Mouse (Mus musculus): ENCODE data around the gene Pbld1. TPM values are rescaled to one million over a fixed set of nuclear protein-coding genes. Genes with fewer than 3 reads are reported as not detected.
A peak's percentile ranks its signal among the peaks of the same experiment; 100 is the strongest.

Pbld1 gene
- polyA plus RNA-seq (2015; fragmentation: Nextera tagmentation; extraction: Ambion mirVana), result 4.0 and 4.7 TPM in 2 replicates

- no peak within 1 kb of the TSS for H3K27ac ChIP-seq (ENCODE audit: low read length)
- H3K9ac ChIP-seq (ENCODE audit: low read depth, low read length), result no peak within 1 kb of the TSS
- WGBS, result 79% methylated on average over 2 of the region's 2 CpGs
- H3K4me2 ChIP-seq (ENCODE audit: low read depth, low read length), result no peak within 1 kb of the TSS
- no peak within 1 kb of the TSS for H3K4me3 ChIP-seq (ENCODE audit: low read length)
- ATAC-seq, result no peak
- H3K27me3 ChIP-seq (replicated peaks; ENCODE audit: control insufficient read depth, insufficient read depth, low read length), result no peaks in the 10 kb centered on the region
- H3K9me3 ChIP-seq (ENCODE audit: control insufficient read depth, low read length), result no peaks in the 10 kb centered on the region
- peaks cover 6% of the 10 kb centered on the region for H3K4me1 ChIP-seq (ENCODE audit: control insufficient read depth, insufficient read depth, low read length)
- H3K36me3 ChIP-seq (ENCODE audit: control insufficient read depth, insufficient read depth, low read length), result no peaks in the 10 kb centered on the region
Measured at GRCm38 (mm10) chr10:63059862-63060261, at the start of gene Pbld1. Gene Pbld1, plus strand, starts transcription at chr10:63060162.

GRCm38 (mm10) chr10:63010268-63010667 lies 49.7 kb upstream of the Pbld1 start:
- no peak for ATAC-seq
- WGBS, result 79% methylated on average over 4 of the region's 4 CpGs
- H3K36me3 ChIP-seq (ENCODE audit: control insufficient read depth, insufficient read depth, low read length), result peaks cover 13% of the 10 kb centered on the region
- H3K9ac ChIP-seq (ENCODE audit: low read depth, low read length), result no peak overlapping the region
- H3K4me1 ChIP-seq (ENCODE audit: control insufficient read depth, insufficient read depth, low read length), result no peaks in the 10 kb centered on the region
- no peak overlapping the region for H3K4me2 ChIP-seq (ENCODE audit: low read depth, low read length)
- H3K27ac ChIP-seq (ENCODE audit: low read length), result no peak overlapping the region
- no peaks in the 10 kb centered on the region for H3K27me3 ChIP-seq (replicated peaks; ENCODE audit: control insufficient read depth, insufficient read depth, low read length)
- no peaks in the 10 kb centered on the region for H3K9me3 ChIP-seq (ENCODE audit: control insufficient read depth, low read length)
- no peak overlapping the region for H3K4me3 ChIP-seq (ENCODE audit: low read length)

DNA sequence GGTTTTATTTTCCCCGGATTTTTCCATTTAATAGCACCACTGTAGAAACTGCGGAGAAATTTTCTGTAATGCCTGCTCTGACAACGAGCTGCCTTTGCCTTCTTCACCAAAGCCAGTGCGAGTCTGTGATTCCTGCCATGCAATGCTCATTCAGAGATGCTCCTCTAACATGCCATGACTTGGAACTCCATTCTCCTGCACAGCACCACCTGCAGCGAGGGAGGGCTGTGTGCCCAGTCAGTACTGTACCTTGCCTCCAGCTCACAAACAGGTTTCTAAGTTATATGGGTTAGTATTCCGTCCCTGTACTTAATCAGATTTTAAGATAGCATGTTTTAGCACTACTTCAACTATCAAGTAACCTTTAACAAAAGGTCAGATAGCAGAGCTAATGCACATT lies 48.4 kb upstream of the Pbld1 start:
- Histone ChIP-seq H3K9ac (ENCODE audit: low read depth, low read length) (no peak overlapping the region), H3K36me3 (ENCODE audit: control insufficient read depth, insufficient read depth, low read length) (peaks cover 8% of the 10 kb centered on the region; the same call in 1 of the 2 replicates), H3K27ac (ENCODE audit: low read length) (no peak overlapping the region), H3K4me1 (ENCODE audit: control insufficient read depth, insufficient read depth, low read length) (no peaks in the 10 kb centered on the region), H3K4me3 (ENCODE audit: low read length) (no peak overlapping the region), H3K27me3 (replicated peaks; ENCODE audit: control insufficient read depth, insufficient read depth, low read length) (no peaks in the 10 kb centered on the region), H3K9me3 (ENCODE audit: control insufficient read depth, low read length) (no peaks in the 10 kb centered on the region), H3K4me2 (ENCODE audit: low read depth, low read length) (no peak overlapping the region)
- no peak for ATAC-seq
- 93% methylated on average over 6 of the region's 6 CpGs for WGBS

DNA sequence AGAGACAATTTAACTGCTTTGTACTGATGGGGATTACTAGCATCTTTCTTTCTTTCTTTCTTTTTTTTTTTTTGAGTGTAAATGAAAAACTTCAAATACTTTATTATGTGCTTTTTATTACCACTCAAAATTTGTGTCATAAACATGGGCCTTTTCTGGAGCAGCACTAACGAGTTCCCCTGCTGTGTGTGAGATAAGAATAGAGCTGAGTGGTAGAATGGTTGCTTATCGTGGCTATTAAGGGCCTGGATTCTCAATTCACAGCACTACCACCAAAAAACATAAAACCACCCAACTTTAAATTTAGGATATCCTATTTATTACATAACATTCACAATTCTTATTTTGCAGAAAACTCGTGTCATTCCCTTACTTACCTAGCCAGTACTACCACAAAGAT lies 46.5 kb upstream of the Pbld1 start:
- H3K9me3 ChIP-seq (ENCODE audit: control insufficient read depth, low read length), result no peaks in the 10 kb centered on the region
- no peak overlapping the region for H3K4me3 ChIP-seq (ENCODE audit: low read length)
- no peak overlapping the region for H3K27ac ChIP-seq (ENCODE audit: low read length)
- no peak overlapping the region for H3K9ac ChIP-seq (ENCODE audit: low read depth, low read length)
- peaks cover 17% of the 10 kb centered on the region; the same call in 1 of the 2 replicates for H3K36me3 ChIP-seq (ENCODE audit: control insufficient read depth, insufficient read depth, low read length)
- H3K4me2 ChIP-seq (ENCODE audit: low read depth, low read length), result no peak overlapping the region
- ATAC-seq, result no peak
- H3K27me3 ChIP-seq (replicated peaks; ENCODE audit: control insufficient read depth, insufficient read depth, low read length), result no peaks in the 10 kb centered on the region
- WGBS, result 78% methylated on average over 3 of the region's 3 CpGs
- no peaks in the 10 kb centered on the region for H3K4me1 ChIP-seq (ENCODE audit: control insufficient read depth, insufficient read depth, low read length)

DNA sequence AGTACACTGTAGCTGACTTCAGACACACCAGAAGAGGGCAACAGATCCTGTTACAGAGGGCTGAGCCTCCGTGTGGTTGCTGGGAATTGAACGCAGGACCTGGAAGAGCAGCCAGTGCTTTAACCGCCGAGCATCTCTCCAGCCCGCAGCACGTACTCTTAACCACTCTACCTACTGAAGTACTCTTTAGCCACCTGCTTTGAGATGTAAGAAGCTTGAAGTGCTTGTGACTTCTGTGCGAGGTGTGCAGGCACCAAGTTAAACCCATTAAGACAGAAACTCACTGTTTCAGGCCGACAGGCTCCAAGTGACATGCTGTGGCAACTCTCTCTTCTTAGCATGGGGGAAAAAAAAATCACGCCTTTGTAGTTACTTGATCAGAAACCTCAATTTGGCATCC lies 45.8 kb upstream of the Pbld1 start:
- ATAC-seq, result no peak
- H3K4me2 ChIP-seq (ENCODE audit: low read depth, low read length), result no peak overlapping the region
- H3K4me3 ChIP-seq (ENCODE audit: low read length), result no peak overlapping the region
- no peaks in the 10 kb centered on the region for H3K9me3 ChIP-seq (ENCODE audit: control insufficient read depth, low read length)
- H3K4me1 ChIP-seq (ENCODE audit: control insufficient read depth, insufficient read depth, low read length), result no peaks in the 10 kb centered on the region
- H3K27me3 ChIP-seq (replicated peaks; ENCODE audit: control insufficient read depth, insufficient read depth, low read length), result no peaks in the 10 kb centered on the region
- H3K27ac ChIP-seq (ENCODE audit: low read length), result no peak overlapping the region
- 92% methylated on average over 9 of the region's 9 CpGs for WGBS
- H3K36me3 ChIP-seq (ENCODE audit: control insufficient read depth, insufficient read depth, low read length), result peaks cover 17% of the 10 kb centered on the region; the same call in 1 of the 2 replicates
- H3K9ac ChIP-seq (ENCODE audit: low read depth, low read length), result no peak overlapping the region

GRCm38 (mm10) chr10:63019304-63019703 lies 40.7 kb upstream of the Pbld1 start:
- Histone ChIP-seq H3K4me1 (ENCODE audit: control insufficient read depth, insufficient read depth, low read length) (peaks cover 11% of the 10 kb centered on the region), H3K4me2 (ENCODE audit: low read depth, low read length) (no peak overlapping the region), H3K27me3 (replicated peaks; ENCODE audit: control insufficient read depth, insufficient read depth, low read length) (no peaks in the 10 kb centered on the region), H3K27ac (ENCODE audit: low read length) (no peak overlapping the region), H3K9ac (ENCODE audit: low read depth, low read length) (no peak overlapping the region), H3K9me3 (ENCODE audit: control insufficient read depth, low read length) (no peaks in the 10 kb centered on the region), H3K36me3 (ENCODE audit: control insufficient read depth, insufficient read depth, low read length) (peaks cover 10% of the 10 kb centered on the region; the same call in 1 of the 2 replicates), H3K4me3 (ENCODE audit: low read length) (no peak overlapping the region)
- no peak for ATAC-seq
- WGBS, result 89% methylated on average over 6 of the region's 6 CpGs

- H3K36me3 ChIP-seq (ENCODE audit: control insufficient read depth, insufficient read depth, low read length), result peaks cover 9% of the 10 kb centered on the region; the same call in 1 of the 2 replicates
- peak overlapping the region; percentile 54 for H3K9ac ChIP-seq (ENCODE audit: low read depth, low read length)
- H3K4me3 ChIP-seq (ENCODE audit: low read length), result peak overlapping the region; percentile 93
- peaks cover 15% of the 10 kb centered on the region for H3K4me1 ChIP-seq (ENCODE audit: control insufficient read depth, insufficient read depth, low read length)
- no peak for ATAC-seq
- H3K27me3 ChIP-seq (replicated peaks; ENCODE audit: control insufficient read depth, insufficient read depth, low read length), result no peaks in the 10 kb centered on the region
- H3K27ac ChIP-seq (ENCODE audit: low read length), result no peak overlapping the region
- peak overlapping the region; percentile 53 for H3K4me2 ChIP-seq (ENCODE audit: low read depth, low read length)
- H3K9me3 ChIP-seq (ENCODE audit: control insufficient read depth, low read length), result no peaks in the 10 kb centered on the region
- WGBS, result 39% methylated on average over 4 of the region's 4 CpGs
Measured at GRCm38 (mm10) chr10:63021702-63022101, 38.3 kb upstream of the Pbld1 start.

GRCm38 (mm10) chr10:63022541-63023120 lies 37.3 kb upstream of the Pbld1 start:
- Histone ChIP-seq H3K27ac (ENCODE audit: low read length) (peak overlapping the region; percentile 100), H3K9me3 (ENCODE audit: control insufficient read depth, low read length) (no peaks in the 10 kb centered on the region), H3K9ac (ENCODE audit: low read depth, low read length) (peak overlapping the region; percentile 99), H3K4me2 (ENCODE audit: low read depth, low read length) (peak overlapping the region; percentile 53), H3K27me3 (replicated peaks; ENCODE audit: control insufficient read depth, insufficient read depth, low read length) (no peaks in the 10 kb centered on the region), H3K36me3 (ENCODE audit: control insufficient read depth, insufficient read depth, low read length) (0 out of 2 replicates have a peak, but pooled peaks cover 3% of the 10 kb centered on the region), H3K4me3 (ENCODE audit: low read length) (peak overlapping the region; percentile 93), H3K4me1 (ENCODE audit: control insufficient read depth, insufficient read depth, low read length) (peaks cover 15% of the 10 kb centered on the region)
- ATAC-seq, result no peak
- under 1% methylated on average over 27 of the region's 27 CpGs for WGBS

DNA sequence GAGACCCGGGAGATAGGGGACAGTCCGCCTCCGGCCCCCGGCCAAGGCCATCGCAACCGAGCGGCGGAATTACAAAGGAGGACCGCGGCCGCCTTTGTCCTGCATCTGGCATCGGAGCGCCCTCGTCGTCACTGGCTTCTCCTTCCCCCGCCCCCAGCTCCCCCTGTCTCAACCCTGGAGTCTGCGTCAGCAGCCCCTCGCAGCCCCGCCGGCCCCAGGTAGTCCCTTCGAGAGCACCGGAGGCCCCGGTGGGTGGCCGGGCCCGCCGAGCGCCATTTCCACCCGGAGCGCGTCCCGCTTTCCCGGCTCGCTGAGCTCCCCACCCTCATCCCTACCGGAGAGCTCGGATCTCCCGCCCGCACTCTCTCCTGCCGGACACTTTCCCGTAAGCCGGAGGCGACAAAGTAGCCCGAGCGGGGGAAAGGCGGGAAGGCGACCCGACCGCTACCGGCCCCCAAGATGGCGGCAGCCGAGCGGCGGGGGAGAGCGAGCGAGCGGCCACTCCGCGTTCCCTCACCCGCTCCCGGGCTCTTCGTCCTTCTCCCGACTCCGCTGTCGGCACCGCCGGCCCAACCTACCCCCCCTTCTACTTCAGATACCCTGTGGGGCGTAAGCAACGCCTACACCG lies 36.7 kb upstream of the Pbld1 start:
- Histone ChIP-seq H3K27me3 (replicated peaks; ENCODE audit: control insufficient read depth, insufficient read depth, low read length) (no peaks in the 10 kb centered on the region), H3K4me1 (ENCODE audit: control insufficient read depth, insufficient read depth, low read length) (peaks cover 15% of the 10 kb centered on the region), H3K9me3 (ENCODE audit: control insufficient read depth, low read length) (no peaks in the 10 kb centered on the region), H3K36me3 (ENCODE audit: control insufficient read depth, insufficient read depth, low read length) (no peaks in the 10 kb centered on the region), H3K4me2 (ENCODE audit: low read depth, low read length) (peak overlapping the region; percentile 53), H3K4me3 (ENCODE audit: low read length) (peak overlapping the region; percentile 93), H3K9ac (ENCODE audit: low read depth, low read length) (peak overlapping the region; percentile 99), H3K27ac (ENCODE audit: low read length) (peak overlapping the region; percentile 100)
- peak; percentile 19 for ATAC-seq
- under 1% methylated on average over 66 of the region's 68 CpGs for WGBS

Measured in intestine, embryonic 16.5 days (tissue).